Mouse (Mus musculus) T-cell, adult 66 days (primary cell): ENCODE data around the gene Cdr1. TPM values are rescaled to one million over a fixed set of nuclear protein-coding genes. Genes with fewer than 3 reads are reported as not detected.

ENCODE experiments used
- total RNA-seq, 2 experiments: library from RNA; stranded (reverse); gene quantifications; 3 replicates in 1 of 2; 4 replicates in 1 of 2; pipeline ENCODE4 v1.2.4; 2023

Gene Cdr1
- not detected for total RNA-seq

GRCm38 (mm10) chrX:61185458-61185857 lies at the start of gene Cdr1:
Cdr1 (minus strand) TSS chrX:61185558.

